In the genomic region with DNA sequence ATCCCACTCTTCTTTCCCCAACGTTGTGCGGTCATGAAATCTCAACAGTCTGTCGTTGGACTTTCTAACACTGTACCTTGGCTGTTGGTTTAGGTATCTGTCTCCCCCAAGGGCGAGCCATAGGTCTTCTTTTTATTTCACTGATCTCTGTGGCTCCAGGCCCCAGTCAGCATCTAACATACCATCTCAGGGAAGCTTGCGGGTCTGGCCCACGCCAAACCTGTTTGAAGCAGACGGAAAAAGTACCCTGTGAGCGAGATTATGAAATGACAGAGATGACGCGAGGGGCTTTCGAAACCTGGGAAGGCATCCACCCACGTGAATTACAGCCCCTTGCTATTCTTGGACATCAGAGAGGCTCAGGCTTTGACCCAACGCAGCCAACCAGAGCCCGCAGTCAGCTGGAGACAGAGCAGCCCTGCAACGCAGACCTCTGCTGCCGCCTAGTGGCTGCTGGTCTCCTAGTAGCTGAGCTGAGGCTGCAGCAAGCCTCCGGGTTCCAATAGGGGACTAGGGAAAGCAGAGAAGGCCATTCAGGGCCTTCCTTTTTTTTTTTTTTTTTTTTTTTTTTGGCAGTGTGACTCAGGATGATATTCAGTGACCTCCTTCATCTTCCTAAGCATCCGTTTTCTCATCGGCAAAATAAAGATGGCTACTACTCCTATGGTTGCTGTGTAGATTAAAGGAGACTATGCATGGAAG, we compare ENCODE assay signal across 8 mouse cellular contexts. TPM values are rescaled to one million over a fixed set of nuclear protein-coding genes. Genes with fewer than 3 reads are reported as not detected.
DNase-seq lines count a peak whose midpoint lies in the region; ATAC-seq and TF ChIP-seq lines count a peak whose summit lies in the region.

No protein-coding gene starts in this region.

- H3K9ac ChIP-seq in ES-E14 (ENCODE audit: insufficient read depth, low read depth, low read length, poor library complexity, severe bottlenecking): no peak overlapping the region
- no peak overlapping the region for H3K9ac ChIP-seq in forebrain, embryonic 16.5 days (replicated peaks; ENCODE audit: low read depth, low read length)
- no peak overlapping the region for H3K9ac ChIP-seq in lung, embryonic 14.5 days

- H3K4me1 ChIP-seq in ES-E14 (ENCODE audit: control insufficient read depth in 2 of 2, insufficient read depth in 2 of 2, low read length in 2 of 2, poor library complexity in 1 of 2): no peaks in the 10 kb centered on the region; a peak in 1 of 4 replicates
- H3K4me1 ChIP-seq in forebrain, embryonic 16.5 days (replicated peaks; ENCODE audit: control insufficient read depth, insufficient read depth, low read length): no peaks in the 10 kb centered on the region
- H3K4me1 ChIP-seq in lung, embryonic 14.5 days (ENCODE audit: insufficient read depth): no peaks in the 10 kb centered on the region
- H3K4me1 ChIP-seq in thymus, adult 2 months (replicated peaks; ENCODE audit: control insufficient read depth, insufficient read depth, low read length): no peaks in the 10 kb centered on the region

- peak; percentile 76 for DNase-seq in ES-E14 (ENCODE audit: low read depth, low spot score)
- peak; percentile 80 for DNase-seq in cerebellum, adult 11-12 months
- DNase-seq in heart, postnatal 4 days: peak; percentile 98
- DNase-seq in layer of hippocampus, adult 2 months (ENCODE audit: low spot score in 2 of 2): peak; percentile 83 to 93
- DNase-seq in lung, embryonic 14.5 days: peak; percentile 98
- peak; percentile 72 for DNase-seq in ovary, adult 18-20 months (ENCODE audit: low spot score)
- peak; percentile 79 for DNase-seq in thymus, adult 2 months

- H3K4me3 ChIP-seq in ES-E14 (ENCODE audit: insufficient read depth in 1 of 2, low read depth in 1 of 2, low read length in 2 of 2, poor library complexity in 1 of 2, severe bottlenecking in 1 of 2): no peak overlapping the region
- H3K4me3 ChIP-seq in forebrain, embryonic 16.5 days (replicated peaks; ENCODE audit: low read length): no peak overlapping the region
- no peak overlapping the region for H3K4me3 ChIP-seq in layer of hippocampus, adult 2 months
- no peak overlapping the region for H3K4me3 ChIP-seq in lung, embryonic 14.5 days (ENCODE audit: low read depth, low read length)
- no peak overlapping the region for H3K4me3 ChIP-seq in thymus, adult 2 months (ENCODE audit: control insufficient read depth, insufficient read depth, low read length)

- H3K9me3 ChIP-seq in ES-E14 (ENCODE audit: control insufficient read depth, insufficient read depth, low read depth, low read length): no peaks in the 10 kb centered on the region
- no peaks in the 10 kb centered on the region for H3K9me3 ChIP-seq in forebrain, embryonic 16.5 days (ENCODE audit: control insufficient read depth, low read length)
- no peaks in the 10 kb centered on the region for H3K9me3 ChIP-seq in lung, embryonic 14.5 days (ENCODE audit: low read depth, low read length)

- no peaks in the 10 kb centered on the region for H3K36me3 ChIP-seq in ES-E14 (ENCODE audit: control insufficient read depth, insufficient read depth, low read length, poor library complexity, severe bottlenecking)
- no peaks in the 10 kb centered on the region for H3K36me3 ChIP-seq in forebrain, embryonic 16.5 days (ENCODE audit: control insufficient read depth, insufficient read depth)
- no peaks in the 10 kb centered on the region for H3K36me3 ChIP-seq in lung, embryonic 14.5 days (ENCODE audit: insufficient read depth)
- H3K36me3 ChIP-seq in thymus, adult 2 months (ENCODE audit: control insufficient read depth, insufficient read depth, low read length): no peaks in the 10 kb centered on the region

- TF ChIP-seq POLR2A in thymus, adult 2 months (IDR thresholded peaks at IDR 0.05; ENCODE audit: control insufficient read depth, extremely low read depth, insufficient read depth, low read length, poor library complexity): no peak

- in situ Hi-C loops in ES-E14 (cut with MboI; ENCODE audit: low sequenced_read_pairs in 2 of 2, unreplicated experiment in 2 of 2): no loop called here

- no peak overlapping the region for H3K27ac ChIP-seq in ES-E14 (ENCODE audit: insufficient read depth, low read depth, low read length, poor library complexity, severe bottlenecking)
- H3K27ac ChIP-seq in forebrain, embryonic 16.5 days (ENCODE audit: low read length): no peak overlapping the region
- H3K27ac ChIP-seq in layer of hippocampus, adult 2 months: no peak overlapping the region
- H3K27ac ChIP-seq in lung, embryonic 14.5 days (ENCODE audit: low read depth): no peak overlapping the region
- no peak overlapping the region for H3K27ac ChIP-seq in thymus, adult 2 months (ENCODE audit: control insufficient read depth, insufficient read depth, low read length)

- ATAC-seq in forebrain, embryonic 16.5 days: peak; percentile 95
- ATAC-seq in lung, embryonic 14.5 days (ENCODE audit: insufficient read depth): peak; percentile 92

- no peaks in the 10 kb centered on the region for H3K27me3 ChIP-seq in forebrain, embryonic 16.5 days (replicated peaks; ENCODE audit: control insufficient read depth, insufficient read depth, low read length)
- no peaks in the 10 kb centered on the region for H3K27me3 ChIP-seq in lung, embryonic 14.5 days (ENCODE audit: insufficient read depth, low read length)
- H3K27me3 ChIP-seq in thymus, adult 2 months (ENCODE audit: control insufficient read depth, insufficient read depth, low read length): no peaks in the 10 kb centered on the region

- 33% methylated on average over 19 of the region's 19 CpGs for WGBS in forebrain, embryonic 16.5 days
- WGBS in lung, embryonic 14.5 days: 32% methylated on average over 19 of the region's 19 CpGs
- 41% methylated on average over 19 of the region's 19 CpGs for WGBS in thymus, adult 2 months

- no peak overlapping the region for H3K4me2 ChIP-seq in forebrain, embryonic 16.5 days (ENCODE audit: low read length)
- no peak overlapping the region for H3K4me2 ChIP-seq in lung, embryonic 14.5 days

- TF ChIP-seq CTCF in layer of hippocampus, adult 2 months (conservative IDR thresholded peaks at IDR 0.05): peak; percentile 97
- TF ChIP-seq CTCF in lung, embryonic 14.5 days (IDR thresholded peaks at IDR 0.05; ENCODE audit: low read depth): peak; percentile 99
- peak; percentile 95 for TF ChIP-seq CTCF in thymus, adult 2 months (IDR thresholded peaks at IDR 0.05; ENCODE audit: borderline replicate concordance, control insufficient read depth, extremely low read depth, insufficient read depth, low read length, poor library complexity)

TF ChIP-seq in ES-E14, 5 proteins besides CTCF, POLR2A, EP300 and RAD21:
- peak; percentile 94 for TF ChIP-seq ZNF384 (IDR thresholded peaks at IDR 0.05; ENCODE audit: low read depth, low read length)
- TF ChIP-seq MAFK (IDR thresholded peaks at IDR 0.05; ENCODE audit: insufficient read depth, low read depth, low read length): no peak
- no peak for TF ChIP-seq HCFC1 (IDR thresholded peaks at IDR 0.05; ENCODE audit: borderline replicate concordance, insufficient read depth, low read length)
- peak; percentile 87; the same call in 1 of the 2 replicates for TF ChIP-seq ZC3H11A (IDR thresholded peaks at IDR 0.05; ENCODE audit: borderline replicate concordance, low read depth, low read length)
- TF ChIP-seq CHD2 (IDR thresholded peaks at IDR 0.05; ENCODE audit: low read depth, low read length): no peak

RNA-seq across cellular contexts. Expression of gene Atoh8, which starts 25.8 kb away (rescaled TPM):
- total RNA-seq in ES-E14 (2012; rRNA removed): 1.0 TPM in 1 of 2 replicates, not detected in the other
- 2.7 and 3.0 TPM in 2 replicates for polyA plus RNA-seq in forebrain, embryonic 16.5 days (2015; fragmentation: Nextera tagmentation; extraction: Ambion mirVana)
- total RNA-seq in heart, postnatal 4 days (2021): 1 to 10 TPM; 7.2 to 8.6 TPM
- total RNA-seq in layer of hippocampus, adult 2 months (2021): 1 to 10 TPM; 2.1 to 3.1 TPM
- 18.7 and 19.3 TPM in 2 replicates for polyA plus RNA-seq in lung, embryonic 14.5 days (2014; fragmentation: Nextera tagmentation; extraction: Ambion mirVana)
- polyA plus RNA-seq in thymus, adult 2 months (2012; rRNA removed): 3.6 and 3.8 TPM in 2 replicates

RNA-seq across cellular contexts. Expression of gene Sftpb, which starts 43.3 kb away (rescaled TPM):
- total RNA-seq in ES-E14 (2012; rRNA removed): not detected in 2 replicates
- 0.14 and 0.29 TPM in 2 replicates for polyA plus RNA-seq in forebrain, embryonic 16.5 days (2015; fragmentation: Nextera tagmentation; extraction: Ambion mirVana)
- total RNA-seq in heart, postnatal 4 days (2021): not detected
- not detected for total RNA-seq in layer of hippocampus, adult 2 months (2021)
- 30.4 and 33.5 TPM in 2 replicates for polyA plus RNA-seq in lung, embryonic 14.5 days (2014; fragmentation: Nextera tagmentation; extraction: Ambion mirVana)
- 2.5 and 6.6 TPM in 2 replicates for polyA plus RNA-seq in thymus, adult 2 months (2012; rRNA removed)
